Mouse (Mus musculus) liver, postnatal 0 days (tissue): ENCODE results near the gene Adam12.

ENCODE experiments used
- CTCF ChIP-seq: sonication (generic); IDR thresholded peaks from 2 replicates; pipeline ENCODE4 v1.5.1; 2016; ENCODE audit warnings: antibody characterized with exemption, low read depth
- EP300 ChIP-seq: IDR thresholded peaks from 2 replicates; pipeline ENCODE4 v1.6.1; 2016; ENCODE audit warnings: antibody characterized with exemption, low read depth, mild to moderate bottlenecking

DNA sequence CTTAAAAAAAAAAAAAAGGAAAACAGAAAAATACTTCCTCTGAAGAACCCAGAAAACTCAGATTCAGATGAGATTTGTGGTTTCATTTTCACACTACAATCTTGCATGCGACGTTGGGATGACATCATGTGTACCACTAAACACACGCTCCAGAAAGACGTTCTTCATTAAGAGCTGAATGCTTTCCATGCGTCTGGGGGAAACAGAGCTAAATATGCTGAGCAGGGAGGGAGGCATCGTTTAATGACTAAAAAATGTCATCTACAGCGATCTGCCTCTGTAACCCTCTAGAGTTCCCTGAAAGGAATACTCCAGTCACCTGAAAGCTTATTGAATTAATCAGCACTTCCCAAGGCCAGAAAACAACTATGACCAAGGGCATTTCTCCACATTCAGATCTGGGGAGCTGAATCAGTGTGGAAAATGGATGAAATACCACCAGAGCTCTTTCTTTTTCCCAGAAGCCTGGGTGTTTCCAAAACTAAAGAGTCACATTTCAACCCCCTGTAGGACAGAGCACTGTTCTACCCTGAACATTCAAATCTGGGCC is 203.6 kb downstream of the Adam12 start:
- TF ChIP-seq CTCF (no peak), EP300 (no peak)
